Mouse (Mus musculus): ENCODE measurements at regions not wholly inside any gene's neighbourhood (a gene's known extent, or its start where the extent isn't known, plus 50 kb on each side); places are given as distances from the start of the nearest gene placed in this dataset.

- DNase-seq (ENCODE audit: low spot score in 2 of 2): no peak
Observed at GRCm38 (mm10) chr4:71226653-71227052, 531.1 kb downstream of the Gm11232 start.

DNA sequence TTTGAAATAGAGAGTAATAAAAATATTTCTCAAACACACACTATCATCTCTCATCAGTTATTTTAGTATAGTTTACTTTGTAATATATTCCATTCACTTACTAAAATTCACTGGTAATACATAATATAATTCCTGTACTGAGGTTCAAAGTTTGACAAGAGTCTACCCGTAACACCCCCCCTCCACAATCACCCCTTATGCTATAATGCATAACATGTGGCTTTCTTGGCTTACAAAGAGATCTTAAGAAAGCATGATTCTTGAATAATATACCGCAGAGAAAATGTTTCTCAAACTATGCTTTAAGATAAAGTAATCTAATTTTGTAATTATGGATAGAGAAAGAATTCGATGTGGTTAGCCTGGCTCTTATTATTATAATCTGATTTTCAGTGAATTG lies 539.7 kb downstream of the Gm11232 start:
- no peak for DNase-seq (ENCODE audit: low spot score in 2 of 2)

GRCm38 (mm10) chr4:71187801-71188200 lies 570.0 kb downstream of the Gm11232 start:
- no peak for DNase-seq (ENCODE audit: low spot score in 2 of 2)

DNA sequence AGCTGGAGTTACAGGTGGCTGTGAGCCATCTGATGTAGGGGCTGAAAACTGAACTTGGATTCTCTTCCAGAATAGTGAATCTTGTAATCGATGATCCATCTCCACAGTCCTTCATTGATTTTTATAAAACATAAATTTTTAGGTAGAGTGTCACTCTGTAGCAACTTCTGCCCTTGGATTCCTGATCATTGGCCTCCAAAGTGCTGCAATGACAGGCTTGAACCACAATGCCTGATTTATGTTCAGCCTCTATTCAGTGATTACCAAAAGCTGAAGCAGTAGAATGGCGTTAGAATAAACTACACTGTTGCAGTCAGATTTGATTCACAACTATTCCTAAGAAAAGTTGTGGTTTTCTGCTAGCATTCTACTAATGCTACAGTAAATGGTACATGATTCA lies 580.1 kb downstream of the Gm11232 start:
- DNase-seq (ENCODE audit: low spot score in 2 of 2): no peak

DNA sequence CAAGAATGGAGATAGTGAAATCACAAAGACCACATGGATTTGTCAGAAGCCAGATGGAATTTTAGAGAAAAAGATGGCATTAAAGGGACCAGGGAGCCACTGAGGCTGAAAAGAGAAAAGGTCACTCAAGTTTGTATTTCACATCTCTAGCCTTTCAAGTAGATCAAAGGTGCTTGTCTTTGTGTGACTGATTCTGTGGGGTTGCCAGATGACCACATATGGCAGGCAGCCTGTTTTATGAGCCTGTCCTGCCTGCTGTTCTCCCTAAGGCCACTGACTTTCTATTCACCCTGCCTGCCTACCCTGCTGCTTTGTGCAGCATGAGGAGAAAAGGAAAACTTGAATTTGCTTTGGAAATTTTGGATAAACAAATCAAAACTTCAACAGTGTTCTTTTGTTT lies 592.0 kb downstream of the Gm11232 start:
- no peak for DNase-seq (ENCODE audit: low spot score in 2 of 2)

DNA sequence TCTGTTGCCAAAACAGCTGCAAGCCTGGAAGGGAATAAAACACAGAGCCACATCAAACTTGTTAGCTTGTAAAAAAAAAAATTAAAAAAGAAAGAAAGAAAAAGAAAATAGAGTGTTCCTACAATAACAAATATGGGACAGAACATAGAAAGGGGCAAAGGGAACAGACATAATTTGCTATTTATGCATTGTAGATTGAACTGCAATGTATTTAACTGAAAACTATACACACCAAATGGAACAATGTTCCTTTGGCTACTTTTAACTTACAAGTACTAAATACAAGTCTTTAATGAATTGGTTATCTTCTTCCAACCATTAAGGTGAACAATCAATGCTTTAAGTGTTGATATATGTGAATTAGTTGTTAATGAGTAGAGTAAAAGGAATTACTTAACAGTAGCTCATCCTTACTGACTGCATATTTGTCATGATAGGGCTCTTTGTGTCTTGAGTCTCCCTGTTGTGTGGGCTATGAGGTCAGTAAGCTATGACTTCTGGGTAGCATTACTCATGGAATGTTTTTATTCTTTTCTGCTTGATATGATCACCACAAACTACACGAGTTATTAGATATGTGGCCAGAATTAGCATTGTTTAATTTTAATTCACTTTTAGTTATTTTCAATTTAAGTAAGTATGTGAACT lies 597.0 kb upstream of the Megf9 start:
- no peak for DNase-seq (ENCODE audit: low spot score in 2 of 2)

GRCm38 (mm10) chr4:71130946-71131669 lies 596.3 kb upstream of the Megf9 start:
- DNase-seq (ENCODE audit: low spot score in 2 of 2): no peak

DNA sequence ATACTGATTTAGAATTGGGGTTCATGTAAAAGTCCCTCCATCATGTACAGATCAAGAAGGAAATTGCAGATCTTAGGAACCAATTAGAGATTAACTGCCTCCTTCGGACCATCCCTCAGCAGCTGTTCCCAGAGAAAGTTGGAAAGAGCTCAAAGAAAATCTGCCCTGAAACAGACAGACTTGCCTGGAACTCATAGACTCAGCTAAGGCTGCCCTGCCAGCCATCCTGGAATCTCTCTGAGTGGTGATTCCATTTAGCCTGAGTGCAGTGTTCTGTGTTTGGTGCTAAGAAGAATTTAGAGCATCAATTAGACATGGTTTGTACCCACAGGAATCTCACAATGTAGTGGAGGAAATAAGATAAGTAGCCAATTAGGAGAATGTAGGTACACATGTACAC lies 594.5 kb upstream of the Megf9 start:
- no peak for DNase-seq (ENCODE audit: low spot score in 2 of 2)

Measured in urinary bladder, postnatal 4 days (tissue).